Mouse (Mus musculus): Measurements from ENCODE around the gene Camk1g. TPM values are rescaled to one million over a fixed set of nuclear protein-coding genes. Genes with fewer than 3 reads are reported as not detected.

Gene Camk1g
- polyA plus RNA-seq, 1 experiment from 2014 or later: 28.7 TPM

DNA sequence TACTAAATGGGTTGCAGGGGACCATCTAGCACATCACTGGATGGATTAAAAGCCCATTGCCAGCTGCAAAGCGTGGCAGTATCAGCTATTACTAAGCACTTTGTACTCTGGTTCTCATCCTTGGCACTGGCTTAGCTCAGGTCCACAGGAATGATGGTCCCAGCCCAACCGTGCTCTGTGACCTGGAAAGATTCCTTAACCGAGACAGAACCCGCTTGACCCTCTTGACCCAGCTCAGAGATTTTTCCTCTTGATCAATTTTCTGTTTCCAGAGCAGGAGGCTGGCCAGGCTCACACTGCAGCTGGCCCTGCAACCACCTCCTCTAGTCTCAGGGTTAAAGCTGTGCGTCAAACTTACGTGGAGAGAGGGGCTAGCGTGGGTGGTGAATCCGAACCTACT lies 1.0 kb downstream of the Camk1g start:
- H3K27ac ChIP-seq (replicated peaks): no peak overlapping the region
- H3K4me1 ChIP-seq: peaks cover 33% of the 10 kb centered on the region
- no peaks in the 10 kb centered on the region; the same call in 1 of the 2 replicates for H3K27me3 ChIP-seq
- ATAC-seq (ENCODE audit: low FRiP score, low read depth): no peak
- peak overlapping the region; percentile 74 for H3K4me2 ChIP-seq (replicated peaks)
- 20% methylated on average over 8 of the region's 8 CpGs for WGBS
- peak overlapping the region; percentile 65 for H3K9ac ChIP-seq (replicated peaks)
- no peaks in the 10 kb centered on the region for H3K9me3 ChIP-seq
- H3K36me3 ChIP-seq: no peaks in the 10 kb centered on the region
- peak overlapping the region; percentile 53 for H3K4me3 ChIP-seq

DNA sequence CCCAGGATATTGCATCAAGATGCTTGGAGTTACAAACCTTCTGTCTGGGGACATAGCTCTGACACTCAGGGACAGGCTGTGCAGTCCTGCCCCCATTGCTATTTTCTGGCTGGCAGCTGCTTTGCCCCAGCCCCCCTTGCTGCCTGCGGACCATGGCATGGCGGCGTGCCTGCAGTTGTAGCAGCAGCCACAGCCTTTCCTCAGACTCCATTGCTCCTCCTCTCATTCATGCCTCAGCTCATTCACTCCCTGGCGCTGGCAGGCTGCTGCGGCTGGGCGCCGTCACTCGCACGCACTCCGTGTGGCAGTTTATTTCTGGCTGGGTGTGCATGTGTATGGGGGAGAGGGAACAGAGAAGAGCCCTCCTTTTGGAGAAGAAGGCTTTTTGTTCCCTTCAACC lies 2.0 kb downstream of the Camk1g start:
- no peak overlapping the region for H3K27ac ChIP-seq (replicated peaks)
- peak overlapping the region; percentile 53 for H3K4me3 ChIP-seq

DNA sequence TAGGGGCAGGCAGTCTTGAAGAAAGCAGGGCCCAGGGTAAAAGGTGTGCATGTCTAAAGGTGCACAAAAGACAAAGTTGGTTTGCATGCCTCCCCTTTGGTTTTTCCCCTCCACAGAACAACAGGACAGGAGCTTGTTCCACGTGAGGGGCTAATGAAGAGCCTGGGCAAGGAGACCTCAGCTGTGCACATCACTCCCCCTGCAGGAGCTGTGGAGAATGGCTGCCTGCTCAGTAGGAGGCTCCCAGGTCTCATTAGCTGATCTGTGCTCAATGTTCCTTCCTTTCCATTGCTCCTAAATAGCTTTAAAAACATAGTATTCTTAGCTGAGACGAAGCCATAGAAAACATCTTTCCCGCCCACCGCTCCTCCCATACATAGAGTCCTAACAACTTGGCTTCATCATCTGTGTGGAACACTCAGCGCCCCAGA lies 6.3 kb downstream of the Camk1g start:
- H3K9ac ChIP-seq (replicated peaks): no peak overlapping the region
- H3K4me3 ChIP-seq: no peak overlapping the region
- no peak overlapping the region for H3K4me2 ChIP-seq (replicated peaks)
- no peak overlapping the region for H3K27ac ChIP-seq (replicated peaks)
- H3K36me3 ChIP-seq: peaks cover 14% of the 10 kb centered on the region
- H3K27me3 ChIP-seq: no peaks in the 10 kb centered on the region; the same call in 1 of the 2 replicates
- no peaks in the 10 kb centered on the region for H3K9me3 ChIP-seq
- H3K4me1 ChIP-seq: peaks cover 22% of the 10 kb centered on the region
- ATAC-seq (ENCODE audit: low FRiP score, low read depth): no peak
- WGBS: 65% methylated on average over 5 of the region's 5 CpGs

More for the DNA sequence above, 2.0 kb downstream of the Camk1g start:
- H3K9ac ChIP-seq (replicated peaks): peak overlapping the region; percentile 45
- peaks cover 33% of the 10 kb centered on the region for H3K4me1 ChIP-seq
- 15% methylated on average over 10 of the region's 10 CpGs for WGBS
- H3K9me3 ChIP-seq: no peaks in the 10 kb centered on the region
- peak overlapping the region; percentile 74 for H3K4me2 ChIP-seq (replicated peaks)
- peak; percentile 20; the same call in 1 of the 2 replicates for ATAC-seq (ENCODE audit: low FRiP score, low read depth)
- H3K36me3 ChIP-seq: no peaks in the 10 kb centered on the region
- H3K27me3 ChIP-seq: no peaks in the 10 kb centered on the region; the same call in 1 of the 2 replicates

DNA sequence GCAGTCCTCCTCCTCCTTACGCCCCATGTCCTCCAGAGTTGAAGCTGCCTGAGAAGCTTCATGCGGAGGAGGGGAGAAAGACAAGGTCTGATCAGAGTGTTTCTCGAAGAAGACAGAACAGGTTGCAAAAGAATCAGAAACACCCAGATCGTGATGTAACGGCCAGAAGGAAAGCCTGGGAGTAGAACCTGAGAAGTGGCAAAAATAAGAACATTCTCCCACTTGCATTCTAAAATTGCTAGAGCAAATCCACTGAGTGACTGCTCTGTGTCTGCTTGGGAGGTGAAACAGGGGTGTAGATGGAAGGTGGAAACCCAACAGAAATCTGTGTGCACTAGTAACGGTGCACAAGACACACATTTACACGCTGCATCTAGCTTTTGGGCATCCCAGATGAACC lies 8.0 kb downstream of the Camk1g start:
- Histone ChIP-seq H3K9me3 (no peaks in the 10 kb centered on the region), H3K9ac (replicated peaks) (no peak overlapping the region), H3K27me3 (no peaks in the 10 kb centered on the region), H3K36me3 (peaks cover 23% of the 10 kb centered on the region), H3K4me3 (no peak overlapping the region), H3K27ac (replicated peaks) (no peak overlapping the region), H3K4me1 (peaks cover 6% of the 10 kb centered on the region; the same call in 1 of the 2 replicates), H3K4me2 (replicated peaks) (no peak overlapping the region)
- no peak for ATAC-seq (ENCODE audit: low FRiP score, low read depth)
- 93% methylated on average over 7 of the region's 7 CpGs for WGBS

DNA sequence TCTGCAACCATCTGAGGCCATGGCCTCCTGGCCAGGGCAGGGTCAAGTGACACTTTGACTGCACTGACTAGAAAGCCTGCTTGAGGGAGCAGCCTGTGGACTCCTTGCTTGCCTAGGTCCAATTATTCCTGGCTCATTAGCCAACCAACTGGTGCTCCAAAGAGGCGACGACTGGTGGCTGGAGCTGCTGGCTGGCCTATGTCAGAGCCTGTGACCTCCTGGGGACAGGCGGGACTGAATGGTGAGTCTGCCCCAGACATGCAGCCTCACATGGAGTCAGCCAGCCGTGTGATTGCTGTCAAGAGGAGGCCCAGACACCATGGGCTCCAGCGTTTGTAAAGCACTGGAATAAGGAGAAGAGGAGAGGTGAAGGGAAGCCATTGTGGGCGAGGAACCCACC lies 8.9 kb downstream of the Camk1g start:
- H3K4me3 ChIP-seq: no peak overlapping the region
- H3K27ac ChIP-seq (replicated peaks): no peak overlapping the region
- H3K4me2 ChIP-seq (replicated peaks): no peak overlapping the region
- H3K27me3 ChIP-seq: no peaks in the 10 kb centered on the region
- no peaks in the 10 kb centered on the region for H3K9me3 ChIP-seq
- 42% methylated on average over 6 of the region's 6 CpGs for WGBS
- no peak overlapping the region for H3K9ac ChIP-seq (replicated peaks)
- peaks cover 6% of the 10 kb centered on the region; the same call in 1 of the 2 replicates for H3K4me1 ChIP-seq
- H3K36me3 ChIP-seq: peaks cover 26% of the 10 kb centered on the region
- ATAC-seq (ENCODE audit: low FRiP score, low read depth): no peak

DNA sequence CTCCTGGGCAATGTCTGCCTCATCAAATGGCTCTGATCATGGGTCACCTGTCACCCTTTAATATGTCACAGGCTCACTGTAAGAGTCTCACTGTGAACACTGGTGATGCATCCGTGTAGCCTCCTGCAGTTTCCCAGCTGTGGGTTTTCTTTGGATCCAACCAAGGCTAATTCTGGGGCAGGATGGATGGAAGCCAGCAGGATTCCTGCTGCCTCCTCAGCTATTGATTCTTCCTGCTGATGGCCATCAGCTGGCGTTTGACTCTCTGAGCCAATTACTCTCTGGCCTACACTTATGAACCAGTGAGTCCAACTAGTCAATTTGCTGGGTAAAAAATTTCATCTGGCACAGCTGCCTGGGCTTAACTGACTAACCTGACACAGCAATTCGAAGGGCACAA lies 10.9 kb downstream of the Camk1g start:
- peaks cover 6% of the 10 kb centered on the region; the same call in 1 of the 2 replicates for H3K4me1 ChIP-seq
- no peaks in the 10 kb centered on the region for H3K9me3 ChIP-seq
- H3K36me3 ChIP-seq: peaks cover 42% of the 10 kb centered on the region
- no peak overlapping the region for H3K27ac ChIP-seq (replicated peaks)
- 78% methylated on average over 3 of the region's 3 CpGs for WGBS
- no peak overlapping the region for H3K4me2 ChIP-seq (replicated peaks)
- H3K4me3 ChIP-seq: no peak overlapping the region
- H3K27me3 ChIP-seq: no peaks in the 10 kb centered on the region
- no peak overlapping the region for H3K9ac ChIP-seq (replicated peaks)
- no peak for ATAC-seq (ENCODE audit: low FRiP score, low read depth)

DNA sequence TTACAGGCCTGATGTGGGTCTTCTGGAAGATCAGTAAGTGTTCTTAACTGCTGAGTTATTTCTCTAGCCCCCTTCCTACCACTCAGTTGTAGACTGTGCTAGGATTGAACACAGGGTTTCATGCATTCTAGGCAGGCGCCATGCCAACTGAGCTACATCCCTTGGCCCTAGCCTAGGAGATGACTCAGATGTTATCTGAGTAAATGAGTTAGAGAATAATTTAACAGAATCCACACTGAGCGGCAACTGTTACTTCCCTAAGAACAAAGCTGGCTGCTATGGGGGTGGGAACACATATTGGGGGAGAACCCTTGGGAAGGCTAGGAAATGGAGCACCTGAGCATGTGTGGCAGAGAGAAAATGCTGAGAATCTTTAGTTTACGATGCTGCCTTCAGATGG lies 18.5 kb downstream of the Camk1g start:
- H3K4me1 ChIP-seq: no peaks in the 10 kb centered on the region
- 93% methylated on average over 3 of the region's 3 CpGs for WGBS
- no peak for ATAC-seq (ENCODE audit: low FRiP score, low read depth)
- H3K9ac ChIP-seq (replicated peaks): no peak overlapping the region
- no peaks in the 10 kb centered on the region for H3K27me3 ChIP-seq
- no peaks in the 10 kb centered on the region for H3K9me3 ChIP-seq
- peaks cover 54% of the 10 kb centered on the region for H3K36me3 ChIP-seq
- H3K4me2 ChIP-seq (replicated peaks): no peak overlapping the region
- H3K4me3 ChIP-seq: no peak overlapping the region
- no peak overlapping the region for H3K27ac ChIP-seq (replicated peaks)

DNA sequence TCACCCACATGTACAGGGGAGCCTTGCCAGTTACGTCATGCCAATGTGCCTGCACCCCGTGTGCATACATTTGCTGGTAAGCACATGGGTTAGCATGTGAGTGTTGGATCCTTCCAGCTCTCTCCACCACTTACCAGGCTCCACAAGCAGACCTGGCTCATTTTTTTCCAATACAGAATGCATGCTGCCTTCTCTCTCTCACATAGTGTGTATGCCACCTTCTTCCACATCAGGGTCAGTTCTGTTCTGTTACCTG lies 19.6 kb downstream of the Camk1g start:
- H3K4me1 ChIP-seq: no peaks in the 10 kb centered on the region
- H3K27ac ChIP-seq (replicated peaks): no peak overlapping the region
- no peak for ATAC-seq (ENCODE audit: low FRiP score, low read depth)
- no peaks in the 10 kb centered on the region for H3K9me3 ChIP-seq
- H3K27me3 ChIP-seq: no peaks in the 10 kb centered on the region
- no peak overlapping the region for H3K9ac ChIP-seq (replicated peaks)
- no peak overlapping the region for H3K4me3 ChIP-seq
- WGBS: 92% methylated on average over 2 of the region's 2 CpGs
- H3K4me2 ChIP-seq (replicated peaks): no peak overlapping the region
- H3K36me3 ChIP-seq: peaks cover 45% of the 10 kb centered on the region

DNA sequence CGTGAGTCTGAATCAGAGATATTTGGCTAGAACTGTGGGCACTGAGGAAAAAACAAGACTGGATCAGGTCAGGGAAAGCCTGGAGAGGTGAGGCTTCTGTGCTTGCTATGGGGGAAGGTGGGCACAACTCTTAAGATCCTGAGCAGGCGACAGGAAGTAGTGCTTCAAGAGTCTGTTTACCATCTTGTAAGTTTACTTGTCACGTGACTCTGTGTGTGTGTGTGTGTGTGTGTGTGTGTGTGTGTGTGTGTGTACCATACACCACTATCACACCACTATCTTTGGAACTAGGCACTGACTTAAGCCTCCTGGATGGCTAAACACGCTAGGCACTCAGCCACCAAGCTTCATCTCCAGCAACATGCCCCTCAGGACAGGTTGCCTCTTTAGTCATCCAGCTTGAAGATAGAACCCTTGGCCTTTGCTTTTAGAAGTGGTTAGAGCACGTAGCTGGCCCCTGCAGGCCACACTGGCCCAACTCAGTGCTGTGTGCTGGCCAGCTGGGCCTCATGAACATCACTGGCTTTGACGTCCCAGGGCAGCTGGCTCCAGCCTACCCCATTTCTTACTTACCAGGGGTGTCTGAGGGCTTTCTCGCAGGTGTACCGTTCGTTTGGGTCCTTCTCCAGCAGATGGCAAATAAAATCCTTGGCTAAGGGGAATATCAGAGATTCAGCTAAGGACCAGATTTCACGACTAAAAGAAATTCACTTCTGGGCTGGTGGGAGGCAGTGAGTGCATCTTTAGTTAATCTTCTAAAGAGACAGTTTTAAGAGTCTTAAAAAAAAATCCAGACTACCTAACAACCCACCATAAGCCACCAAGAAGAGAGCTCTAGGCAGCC lies 20.2 kb downstream of the Camk1g start:
- Histone ChIP-seq H3K36me3 (peaks cover 40% of the 10 kb centered on the region), H3K27me3 (no peaks in the 10 kb centered on the region), H3K9ac (replicated peaks) (no peak overlapping the region), H3K9me3 (no peaks in the 10 kb centered on the region), H3K4me3 (no peak overlapping the region), H3K4me2 (replicated peaks) (no peak overlapping the region), H3K27ac (replicated peaks) (no peak overlapping the region), H3K4me1 (no peaks in the 10 kb centered on the region)
- WGBS: 79% methylated on average over 10 of the region's 10 CpGs
- no peak for ATAC-seq (ENCODE audit: low FRiP score, low read depth)

DNA sequence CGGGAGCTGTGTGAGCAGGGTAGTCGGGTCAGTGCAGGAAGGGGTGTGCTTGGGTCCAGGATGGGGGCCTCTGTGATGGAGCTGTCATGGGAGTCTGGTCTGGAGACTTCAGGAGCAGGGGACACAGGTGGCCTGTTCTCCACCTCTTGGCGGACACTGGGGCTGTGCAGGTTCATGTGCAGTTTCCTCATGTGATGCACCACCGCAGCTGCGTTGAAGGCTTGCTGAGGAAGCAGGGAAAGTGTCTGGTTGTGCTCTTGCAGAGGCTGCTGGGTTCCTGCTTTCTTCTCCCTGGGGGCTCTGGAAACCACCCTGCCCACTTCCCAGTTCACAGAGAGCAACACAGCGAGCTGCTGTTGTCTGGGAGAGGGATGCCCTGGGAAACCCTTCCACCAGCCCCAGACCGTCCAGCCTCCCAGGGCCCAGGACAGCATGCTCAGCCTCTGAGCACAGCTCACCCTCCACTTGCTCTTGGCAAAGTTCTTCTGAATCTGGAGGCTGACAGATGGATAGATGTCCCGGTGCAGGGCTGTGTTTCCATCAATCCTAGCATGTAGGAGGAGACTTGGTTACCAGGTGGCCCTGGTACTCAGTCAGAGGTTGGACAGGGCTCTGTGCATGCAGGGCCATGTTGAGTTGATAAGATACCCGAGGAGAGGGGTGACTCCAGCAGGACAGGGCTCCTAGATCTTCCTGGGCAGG lies 21.7 kb downstream of the Camk1g start:
- no peak for ATAC-seq (ENCODE audit: low FRiP score, low read depth)
- peaks cover 36% of the 10 kb centered on the region for H3K36me3 ChIP-seq
- no peak overlapping the region for H3K27ac ChIP-seq (replicated peaks)
- H3K4me3 ChIP-seq: no peak overlapping the region
- no peaks in the 10 kb centered on the region for H3K9me3 ChIP-seq
- 89% methylated on average over 9 of the region's 9 CpGs for WGBS
- no peak overlapping the region for H3K4me2 ChIP-seq (replicated peaks)
- H3K27me3 ChIP-seq: no peaks in the 10 kb centered on the region
- no peak overlapping the region for H3K9ac ChIP-seq (replicated peaks)
- no peaks in the 10 kb centered on the region for H3K4me1 ChIP-seq

DNA sequence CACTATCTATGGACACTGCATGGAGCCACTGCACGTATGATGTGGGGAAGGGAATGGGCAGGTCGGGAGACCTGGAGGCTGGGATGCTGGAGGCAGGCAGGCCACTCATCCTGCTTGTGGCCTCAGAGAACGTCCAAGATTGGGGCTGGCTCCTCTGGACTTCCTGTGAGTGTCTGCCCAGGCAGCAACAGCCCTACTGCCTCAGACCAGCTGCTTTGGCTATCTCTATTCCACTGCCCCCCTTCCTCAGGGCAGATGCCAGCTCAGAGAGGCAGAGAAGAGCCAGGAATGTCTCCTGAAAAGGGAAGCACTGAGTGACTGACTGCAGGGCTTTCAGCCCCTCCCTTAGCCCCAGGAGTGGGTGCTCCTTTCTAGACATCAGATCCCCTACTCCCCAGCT lies 23.2 kb downstream of the Camk1g start:
- ATAC-seq (ENCODE audit: low FRiP score, low read depth): no peak
- H3K27me3 ChIP-seq: no peaks in the 10 kb centered on the region
- H3K27ac ChIP-seq (replicated peaks): no peak overlapping the region
- no peak overlapping the region for H3K9ac ChIP-seq (replicated peaks)
- H3K4me2 ChIP-seq (replicated peaks): no peak overlapping the region
- no peak overlapping the region for H3K4me3 ChIP-seq
- no peaks in the 10 kb centered on the region for H3K4me1 ChIP-seq
- WGBS: 75% methylated on average over 3 of the region's 3 CpGs
- no peaks in the 10 kb centered on the region for H3K9me3 ChIP-seq
- H3K36me3 ChIP-seq: peaks cover 28% of the 10 kb centered on the region

DNA sequence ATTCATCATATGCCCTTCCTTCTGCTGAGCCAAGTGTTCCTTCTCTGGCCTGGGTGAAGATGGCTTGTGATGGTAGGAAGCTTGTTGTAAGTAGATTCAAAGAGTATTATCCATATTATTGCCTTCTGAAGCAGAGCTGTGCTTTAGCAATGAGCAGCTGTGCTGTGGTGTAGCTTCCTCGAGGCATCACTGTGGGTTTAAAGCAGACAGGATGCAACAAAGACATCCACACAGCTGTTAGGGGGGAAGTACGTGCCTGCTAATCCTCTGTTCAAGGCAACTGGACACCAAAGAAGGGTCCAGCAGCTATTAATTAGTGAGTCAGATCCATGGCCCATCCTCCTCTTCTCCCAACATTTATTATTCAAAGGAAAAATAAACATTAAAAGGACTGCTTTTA lies 25.1 kb downstream of the Camk1g start:
- no peak for ATAC-seq (ENCODE audit: low FRiP score, low read depth)
- Histone ChIP-seq H3K4me2 (replicated peaks) (no peak overlapping the region), H3K4me1 (no peaks in the 10 kb centered on the region), H3K27ac (replicated peaks) (no peak overlapping the region), H3K4me3 (no peak overlapping the region), H3K9ac (replicated peaks) (no peak overlapping the region), H3K36me3 (peaks cover 24% of the 10 kb centered on the region), H3K9me3 (no peaks in the 10 kb centered on the region), H3K27me3 (no peaks in the 10 kb centered on the region)
- 19% methylated on average over 2 of the region's 2 CpGs for WGBS
